Mouse (Mus musculus): ENCODE measurements at regions not wholly inside any gene's neighbourhood (a gene's known extent, or its start where the extent isn't known, plus 50 kb on each side); places are given as distances from the start of the nearest gene placed in this dataset.

GRCm38 (mm10) chr3:115816328-115817160 is 71.1 kb upstream of the Dph5 start:
- no peaks in the 10 kb centered on the region for H3K79me2 ChIP-seq (ENCODE audit: control insufficient read depth, insufficient read depth)
- no peak overlapping the region for H3ac ChIP-seq (ENCODE audit: control insufficient read depth, insufficient read length, low read depth)
- H3K4me3 ChIP-seq (ENCODE audit: insufficient read depth, poor library complexity, severe bottlenecking): no peak overlapping the region
- H3K27me3 ChIP-seq (ENCODE audit: control insufficient read depth, insufficient read depth, insufficient read length): no peaks in the 10 kb centered on the region
- H3K36me3 ChIP-seq (ENCODE audit: control insufficient read depth, insufficient read depth): no peaks in the 10 kb centered on the region
- no peaks in the 10 kb centered on the region for H3K79me3 ChIP-seq (ENCODE audit: low read depth)
- TF ChIP-seq CEBPB (IDR thresholded peaks at IDR 0.05; ENCODE audit: low read depth) (no peak), CTCF (IDR thresholded peaks at IDR 0.05; ENCODE audit: control insufficient read depth, insufficient read depth, insufficient read length) (no peak), MAX (IDR thresholded peaks at IDR 0.05) (no peak), MYOD1 (IDR thresholded peaks at IDR 0.05; ENCODE audit: control insufficient read depth, insufficient read length, low read depth) (no peak), FOSL1 (IDR thresholded peaks at IDR 0.05; ENCODE audit: insufficient read depth, low read length, poor library complexity, severe bottlenecking) (no peak), MYOG (IDR thresholded peaks at IDR 0.05; ENCODE audit: control insufficient read depth, extremely low read depth, insufficient read length) (no peak), USF1 (IDR thresholded peaks at IDR 0.05; ENCODE audit: low read depth) (no peak)

- TF ChIP-seq MYOD1 (IDR thresholded peaks at IDR 0.05; ENCODE audit: control insufficient read depth, insufficient read length, low read depth) (no peak), MAX (IDR thresholded peaks at IDR 0.05) (no peak), CTCF (IDR thresholded peaks at IDR 0.05; ENCODE audit: control insufficient read depth, insufficient read depth, insufficient read length) (no peak)
- Histone ChIP-seq H3ac (ENCODE audit: control insufficient read depth, insufficient read length, low read depth) (no peak overlapping the region), H3K4me3 (ENCODE audit: insufficient read depth, poor library complexity, severe bottlenecking) (no peak overlapping the region), H3K27me3 (ENCODE audit: control insufficient read depth, insufficient read depth, insufficient read length) (no peaks in the 10 kb centered on the region), H3K79me2 (ENCODE audit: control insufficient read depth, insufficient read depth) (no peaks in the 10 kb centered on the region), H3K79me3 (ENCODE audit: low read depth) (no peaks in the 10 kb centered on the region), H3K36me3 (ENCODE audit: control insufficient read depth, insufficient read depth) (no peaks in the 10 kb centered on the region)
Observed at GRCm38 (mm10) chr3:115817771-115818170, 69.9 kb upstream of the Dph5 start.

- Histone ChIP-seq H3K27me3 (ENCODE audit: control insufficient read depth, insufficient read depth, insufficient read length) (no peaks in the 10 kb centered on the region), H3K36me3 (ENCODE audit: control insufficient read depth, insufficient read depth) (no peaks in the 10 kb centered on the region), H3K79me3 (ENCODE audit: low read depth) (no peaks in the 10 kb centered on the region), H3ac (ENCODE audit: control insufficient read depth, insufficient read length, low read depth) (no peak overlapping the region), H3K79me2 (ENCODE audit: control insufficient read depth, insufficient read depth) (no peaks in the 10 kb centered on the region), H3K4me3 (ENCODE audit: insufficient read depth, poor library complexity, severe bottlenecking) (no peak overlapping the region)
- TF ChIP-seq CTCF (IDR thresholded peaks at IDR 0.05; ENCODE audit: control insufficient read depth, insufficient read depth, insufficient read length) (no peak), MAX (IDR thresholded peaks at IDR 0.05) (no peak), MYOG (IDR thresholded peaks at IDR 0.05; ENCODE audit: control insufficient read depth, extremely low read depth, insufficient read length) (no peak), CEBPB (IDR thresholded peaks at IDR 0.05; ENCODE audit: low read depth) (no peak), MYOD1 (IDR thresholded peaks at IDR 0.05; ENCODE audit: control insufficient read depth, insufficient read length, low read depth) (no peak), USF1 (IDR thresholded peaks at IDR 0.05; ENCODE audit: low read depth) (no peak)
Observed at GRCm38 (mm10) chr3:115818734-115819133, 68.9 kb upstream of the Dph5 start.

GRCm38 (mm10) chr3:115819401-115820138 is 68.1 kb upstream of the Dph5 start:
- Histone ChIP-seq H3K36me3 (ENCODE audit: control insufficient read depth, insufficient read depth) (no peaks in the 10 kb centered on the region), H3K27me3 (ENCODE audit: control insufficient read depth, insufficient read depth, insufficient read length) (no peaks in the 10 kb centered on the region), H3ac (ENCODE audit: control insufficient read depth, insufficient read length, low read depth) (no peak overlapping the region), H3K79me2 (ENCODE audit: control insufficient read depth, insufficient read depth) (no peaks in the 10 kb centered on the region), H3K4me3 (ENCODE audit: insufficient read depth, poor library complexity, severe bottlenecking) (no peak overlapping the region), H3K79me3 (ENCODE audit: low read depth) (no peaks in the 10 kb centered on the region)
- TF ChIP-seq USF1 (IDR thresholded peaks at IDR 0.05; ENCODE audit: low read depth): no peak
- TF ChIP-seq CTCF (IDR thresholded peaks at IDR 0.05; ENCODE audit: control insufficient read depth, insufficient read depth, insufficient read length): no peak

- no peak overlapping the region for H3ac ChIP-seq (ENCODE audit: control insufficient read depth, insufficient read length, low read depth)
- H3K79me2 ChIP-seq (ENCODE audit: control insufficient read depth, insufficient read depth): no peaks in the 10 kb centered on the region
- no peak for TF ChIP-seq MAX (IDR thresholded peaks at IDR 0.05)
- no peak for TF ChIP-seq CTCF (IDR thresholded peaks at IDR 0.05; ENCODE audit: control insufficient read depth, insufficient read depth, insufficient read length)
- no peak for TF ChIP-seq FOSL1 (IDR thresholded peaks at IDR 0.05; ENCODE audit: insufficient read depth, low read length, poor library complexity, severe bottlenecking)
- no peak for TF ChIP-seq MYOD1 (IDR thresholded peaks at IDR 0.05; ENCODE audit: control insufficient read depth, insufficient read length, low read depth)
- TF ChIP-seq CEBPB (IDR thresholded peaks at IDR 0.05; ENCODE audit: low read depth): no peak
- TF ChIP-seq MYOG (IDR thresholded peaks at IDR 0.05; ENCODE audit: control insufficient read depth, extremely low read depth, insufficient read length): no peak
- TF ChIP-seq USF1 (IDR thresholded peaks at IDR 0.05; ENCODE audit: low read depth): no peak
- H3K27me3 ChIP-seq (ENCODE audit: control insufficient read depth, insufficient read depth, insufficient read length): no peaks in the 10 kb centered on the region
- H3K79me3 ChIP-seq (ENCODE audit: low read depth): no peaks in the 10 kb centered on the region
- no peak overlapping the region for H3K4me3 ChIP-seq (ENCODE audit: insufficient read depth, poor library complexity, severe bottlenecking)
- H3K36me3 ChIP-seq (ENCODE audit: control insufficient read depth, insufficient read depth): no peaks in the 10 kb centered on the region
Observed at GRCm38 (mm10) chr3:115820139-115820481, 67.5 kb upstream of the Dph5 start.

GRCm38 (mm10) chr3:115821627-115822026 is 66.0 kb upstream of the Dph5 start:
- Histone ChIP-seq H3K79me2 (ENCODE audit: control insufficient read depth, insufficient read depth) (no peaks in the 10 kb centered on the region), H3K27me3 (ENCODE audit: control insufficient read depth, insufficient read depth, insufficient read length) (no peaks in the 10 kb centered on the region), H3ac (ENCODE audit: control insufficient read depth, insufficient read length, low read depth) (no peak overlapping the region), H3K79me3 (ENCODE audit: low read depth) (no peaks in the 10 kb centered on the region), H3K36me3 (ENCODE audit: control insufficient read depth, insufficient read depth) (no peaks in the 10 kb centered on the region), H3K4me3 (ENCODE audit: insufficient read depth, poor library complexity, severe bottlenecking) (no peak overlapping the region)
- no peak for TF ChIP-seq FOSL1 (IDR thresholded peaks at IDR 0.05; ENCODE audit: insufficient read depth, low read length, poor library complexity, severe bottlenecking)
